Mouse (Mus musculus) retina, adult 2 months (tissue): ENCODE measurements around the gene Ubxn4.
"Not testable (repeated sequence)": the region's sequence is repeated elsewhere in the genome, so short reads cannot be mapped to it uniquely, and the experiment has no call there.

ENCODE experiments used
- DNase-seq: peaks from one replicate; pipeline ENCODE4 v3.0.0-alpha.2; 2012; ENCODE audit warnings: low read depth, low spot score

Gene Ubxn4

GRCm38 (mm10) chr1:128309043-128309442 lies 65.3 kb downstream of the Ubxn4 start:
- DNase-seq: no peak

GRCm38 (mm10) chr1:128314665-128315064 lies 70.9 kb downstream of the Ubxn4 start:
- DNase-seq: no peak

- DNase-seq: not testable (repeated sequence)
Observed at GRCm38 (mm10) chr1:128319266-128319665, 75.5 kb downstream of the Ubxn4 start.

GRCm38 (mm10) chr1:128323026-128323643 lies 79.4 kb downstream of the Ubxn4 start:
- no peak for DNase-seq

GRCm38 (mm10) chr1:128324776-128325175 lies 81.0 kb downstream of the Ubxn4 start:
- no peak for DNase-seq

- no peak for DNase-seq
Observed at GRCm38 (mm10) chr1:128327165-128327564, 83.4 kb downstream of the Ubxn4 start.

- no peak for DNase-seq
Observed at GRCm38 (mm10) chr1:128328218-128328617, 84.5 kb downstream of the Ubxn4 start, which contains the start of gene Lct. Gene Lct (minus strand): TSS chr1:128328318.
